Mouse (Mus musculus) E14TG2a.4 (cell line): ENCODE data around the gene Gm10964.

Experiments used
- CTCF ChIP-seq: conservative IDR thresholded peaks from 2 replicates; pipeline ENCODE4 v1.5.1; 2014; ENCODE audit warnings: low read length
- NANOG ChIP-seq: IDR thresholded peaks from 2 replicates; pipeline ENCODE4 v1.6.1; 2014; ENCODE audit warnings: borderline replicate concordance, low read length, mixed read lengths
- POU5F1 ChIP-seq: IDR thresholded peaks from 2 replicates; pipeline ENCODE4 v1.6.1; 2014; ENCODE audit warnings: low read length, borderline replicate concordance

GRCm38 (mm10) chr3:103733799-103734695 is 5.1 kb upstream of the Gm10964 start:
- TF ChIP-seq CTCF (no peak), NANOG (no peak), POU5F1 (no peak)
